22 mouse cellular contexts compared by ENCODE assay signal in genomic region chr10:32881977-32882376, GRCm38 (mm10). TPM values are rescaled to one million over a fixed set of nuclear protein-coding genes. Genes with fewer than 3 reads are reported as not detected.
A peak's percentile ranks its signal among the peaks of the same experiment; 100 is the strongest.
DNase-seq lines count a peak whose midpoint lies in the region; ATAC-seq and TF ChIP-seq lines count a peak whose summit lies in the region.
"Had no signal": no experiment of that assay in that cellular context is flagged by ENCODE, and none has a peak within 500 bp of the region (broad histone marks: within the 10 kb centered on the region; RNA-seq: fewer than 3 reads in every experiment).

No protein-coding gene starts in this region.

- peak; percentile 70 for ATAC-seq in forebrain, embryonic 12.5 days (ENCODE audit: low FRiP score)
- no peak for ATAC-seq in forebrain, embryonic 11.5 days (replicated peaks; ENCODE audit: low FRiP score)
- ATAC-seq in hindbrain, postnatal 0 days = peak; percentile 74; the same call in 1 of the 2 replicates
- peak; percentile 67; the same call in 1 of the 2 replicates for ATAC-seq in neural tube, embryonic 13.5 days (ENCODE audit: low read depth)
- ATAC-seq in neural tube, embryonic 15.5 days (ENCODE audit: low FRiP score) = peak; percentile 78

- WGBS in forebrain, embryonic 12.5 days = 38% methylated on average over 6 of the region's 6 CpGs
- WGBS in forebrain, embryonic 11.5 days = 59% methylated on average over 6 of the region's 6 CpGs
- 50% methylated on average over 6 of the region's 6 CpGs for WGBS in hindbrain, postnatal 0 days
- WGBS in hindbrain, embryonic 10.5 days = 72% methylated on average over 6 of the region's 6 CpGs
- WGBS in neural tube, embryonic 13.5 days = 46% methylated on average over 6 of the region's 6 CpGs
- WGBS in neural tube, embryonic 15.5 days = 43% methylated on average over 6 of the region's 6 CpGs

- no peak for TF ChIP-seq CTCF in hindbrain, postnatal 0 days (IDR thresholded peaks at IDR 0.05; ENCODE audit: low read depth)

- no peak overlapping the region for H3K27ac ChIP-seq in forebrain, embryonic 12.5 days
- H3K27ac ChIP-seq in forebrain, embryonic 11.5 days (ENCODE audit: low read depth, low read length) = no peak overlapping the region
- H3K27ac ChIP-seq in hindbrain, postnatal 0 days = no peak overlapping the region
- H3K27ac ChIP-seq in hindbrain, embryonic 10.5 days = no peak overlapping the region
- H3K27ac ChIP-seq in neural tube, embryonic 13.5 days (replicated peaks) = no peak overlapping the region
- H3K27ac ChIP-seq in neural tube, embryonic 15.5 days (replicated peaks) = 0 out of 2 replicates have a peak overlapping the region, but pooled peaks have one; percentile 23
- H3K27ac ChIP-seq: midbrain, embryonic 12.5 days; neural tube, embryonic 12.5 days had no signal

- no peak overlapping the region for H3K9ac ChIP-seq in forebrain, embryonic 12.5 days
- no peak overlapping the region for H3K9ac ChIP-seq in forebrain, embryonic 11.5 days (ENCODE audit: low read length)
- H3K9ac ChIP-seq in hindbrain, postnatal 0 days (replicated peaks; ENCODE audit: low read length) = no peak overlapping the region
- no peak overlapping the region for H3K9ac ChIP-seq in neural tube, embryonic 13.5 days
- no peak overlapping the region for H3K9ac ChIP-seq in neural tube, embryonic 15.5 days (replicated peaks)
- H3K9ac ChIP-seq: heart, embryonic 12.5 days; midbrain, embryonic 12.5 days; neural tube, embryonic 12.5 days had no signal

- no peaks in the 10 kb centered on the region for H3K4me1 ChIP-seq in forebrain, embryonic 12.5 days
- no peaks in the 10 kb centered on the region for H3K4me1 ChIP-seq in forebrain, embryonic 11.5 days (replicated peaks; ENCODE audit: control insufficient read depth, insufficient read depth, low read length)
- H3K4me1 ChIP-seq in hindbrain, postnatal 0 days (ENCODE audit: insufficient read depth, low read length) = no peaks in the 10 kb centered on the region
- no peaks in the 10 kb centered on the region for H3K4me1 ChIP-seq in hindbrain, embryonic 10.5 days (replicated peaks)
- no peaks in the 10 kb centered on the region for H3K4me1 ChIP-seq in neural tube, embryonic 13.5 days (replicated peaks)
- H3K4me1 ChIP-seq in neural tube, embryonic 15.5 days = no peaks in the 10 kb centered on the region
- H3K4me1 ChIP-seq: heart, embryonic 12.5 days; midbrain, embryonic 12.5 days; neural tube, embryonic 12.5 days had no signal

- no peak overlapping the region for H3K4me3 ChIP-seq in forebrain, embryonic 12.5 days (replicated peaks)
- no peak overlapping the region for H3K4me3 ChIP-seq in forebrain, embryonic 11.5 days (ENCODE audit: low read depth, low read length)
- H3K4me3 ChIP-seq in hindbrain, postnatal 0 days (ENCODE audit: low read length) = no peak overlapping the region
- H3K4me3 ChIP-seq in hindbrain, embryonic 10.5 days = no peak overlapping the region
- H3K4me3 ChIP-seq in neural tube, embryonic 13.5 days = no peak overlapping the region
- no peak overlapping the region for H3K4me3 ChIP-seq in neural tube, embryonic 15.5 days (replicated peaks)
- H3K4me3 ChIP-seq: erythroblast, embryonic 14.5 days; heart, embryonic 12.5 days; midbrain, embryonic 12.5 days; neural tube, embryonic 12.5 days had no signal

- H3K27me3 ChIP-seq in forebrain, embryonic 12.5 days = no peaks in the 10 kb centered on the region
- H3K27me3 ChIP-seq in forebrain, embryonic 11.5 days (ENCODE audit: control insufficient read depth, insufficient read depth, low read length) = no peaks in the 10 kb centered on the region
- no peaks in the 10 kb centered on the region for H3K27me3 ChIP-seq in hindbrain, postnatal 0 days (ENCODE audit: insufficient read depth, low read length)
- H3K27me3 ChIP-seq in hindbrain, embryonic 10.5 days (ENCODE audit: insufficient read depth, poor library complexity, severe bottlenecking) = no peaks in the 10 kb centered on the region
- H3K27me3 ChIP-seq in neural tube, embryonic 13.5 days = no peaks in the 10 kb centered on the region
- H3K27me3 ChIP-seq in neural tube, embryonic 15.5 days (replicated peaks) = no peaks in the 10 kb centered on the region
- H3K27me3 ChIP-seq: heart, embryonic 12.5 days; midbrain, embryonic 12.5 days; neural tube, embryonic 12.5 days had no signal

- no peaks in the 10 kb centered on the region for H3K9me3 ChIP-seq in forebrain, embryonic 12.5 days
- no peaks in the 10 kb centered on the region for H3K9me3 ChIP-seq in forebrain, embryonic 11.5 days (ENCODE audit: control insufficient read depth, low read length)
- no peaks in the 10 kb centered on the region for H3K9me3 ChIP-seq in hindbrain, postnatal 0 days (ENCODE audit: low read length)
- no peaks in the 10 kb centered on the region for H3K9me3 ChIP-seq in hindbrain, embryonic 10.5 days
- no peaks in the 10 kb centered on the region for H3K9me3 ChIP-seq in neural tube, embryonic 13.5 days
- no peaks in the 10 kb centered on the region for H3K9me3 ChIP-seq in neural tube, embryonic 15.5 days (replicated peaks)
- H3K9me3 ChIP-seq: heart, embryonic 12.5 days; midbrain, embryonic 12.5 days; neural tube, embryonic 12.5 days had no signal

- H3K4me2 ChIP-seq in forebrain, embryonic 12.5 days = no peak overlapping the region
- no peak overlapping the region for H3K4me2 ChIP-seq in forebrain, embryonic 11.5 days (ENCODE audit: low read depth, low read length, severe bottlenecking)
- no peak overlapping the region for H3K4me2 ChIP-seq in hindbrain, postnatal 0 days (ENCODE audit: low read depth, low read length)
- H3K4me2 ChIP-seq in neural tube, embryonic 13.5 days = no peak overlapping the region
- no peak overlapping the region for H3K4me2 ChIP-seq in neural tube, embryonic 15.5 days
- H3K4me2 ChIP-seq: heart, embryonic 12.5 days; midbrain, embryonic 12.5 days; neural tube, embryonic 12.5 days had no signal

- no peak for DNase-seq in forebrain, embryonic 11.5 days (ENCODE audit: low spot score)
- peak; percentile 65 for DNase-seq in hindbrain, postnatal 0 days (ENCODE audit: low spot score)
- DNase-seq in hindbrain, embryonic 10.5 days (ENCODE audit: low spot score) = no peak
- no peak for DNase-seq in neural tube, embryonic 10.5 days (ENCODE audit: extremely low spot score, low spot score)
- DNase-seq in lung, postnatal 36 days = no peak
- DNase-seq: adrenal gland, postnatal 25 days; cerebellum, adult 9-11 months; gastrocnemius, postnatal 25 days; heart, postnatal 36 days; kidney, adult 11 months; kidney, postnatal 25 days; lung, postnatal 14 days; retina, postnatal 1 day; thymus, postnatal 36 days had no signal

- H3K36me3 ChIP-seq in forebrain, embryonic 12.5 days (replicated peaks) = no peaks in the 10 kb centered on the region
- no peaks in the 10 kb centered on the region for H3K36me3 ChIP-seq in forebrain, embryonic 11.5 days (ENCODE audit: control insufficient read depth, insufficient read depth, low read length)
- H3K36me3 ChIP-seq in hindbrain, postnatal 0 days (ENCODE audit: insufficient read depth, low read length) = no peaks in the 10 kb centered on the region
- no peaks in the 10 kb centered on the region for H3K36me3 ChIP-seq in hindbrain, embryonic 10.5 days
- no peaks in the 10 kb centered on the region for H3K36me3 ChIP-seq in neural tube, embryonic 13.5 days
- H3K36me3 ChIP-seq in neural tube, embryonic 15.5 days = no peaks in the 10 kb centered on the region
- H3K36me3 ChIP-seq: heart, embryonic 12.5 days; midbrain, embryonic 12.5 days; neural tube, embryonic 12.5 days had no signal

RNA-seq across cellular contexts. Expression of gene Nkain2, which starts 8.3 kb away (rescaled TPM):
- 4.9 and 6.0 TPM in 2 replicates for polyA plus RNA-seq in forebrain, embryonic 12.5 days (2016; fragmentation: Nextera tagmentation; extraction: Ambion mirVana)
- polyA plus RNA-seq in forebrain, embryonic 11.5 days (2014; fragmentation: Nextera tagmentation; extraction: Ambion mirVana) = 1.9 and 3.3 TPM in 2 replicates
- 31.6 and 33.4 TPM in 2 replicates for total RNA-seq in hindbrain, postnatal 0 days (2014; rRNA removed)
- polyA plus RNA-seq in hindbrain, postnatal 0 days (2015; fragmentation: Nextera tagmentation; extraction: Ambion mirVana) = 12.3 and 12.8 TPM in 2 replicates
- polyA plus RNA-seq in hindbrain, embryonic 10.5 days (2016; fragmentation: Nextera tagmentation; extraction: Ambion mirVana) = 0.65 and 0.73 TPM in 2 replicates
- polyA plus RNA-seq in neural tube, embryonic 13.5 days (2015; fragmentation: Nextera tagmentation; extraction: Ambion mirVana) = 10.6 and 11.2 TPM in 2 replicates
- polyA plus RNA-seq in neural tube, embryonic 15.5 days (2015; fragmentation: Nextera tagmentation; extraction: Ambion mirVana) = 14.9 and 16.6 TPM in 2 replicates
- total RNA-seq: heart, postnatal 36 days had no signal
- polyA plus RNA-seq: erythroblast, embryonic 14.5 days; liver, embryonic 16.5 days had no signal
